Mouse (Mus musculus) liver, postnatal 0 days (tissue): ENCODE measurements at regions not wholly inside any gene's neighbourhood (a gene's known extent, or its start where the extent isn't known, plus 50 kb on each side); places are given as distances from the start of the nearest gene placed in this dataset.

Experiments
- ATAC-seq: fragments of 200-750 bp; cut with Nextera tagmentation; 2 replicates; pipeline ENCODE4 v1.8.0; 2017; ENCODE audit warnings: mild to moderate bottlenecking, moderate library complexity
- DNase-seq: peaks from one replicate; pipeline ENCODE4 v3.0.0-alpha.2; 2016
- H3K27ac ChIP-seq: fragments of 300-500 bp; sonication (generic); 2 replicates; pipeline ENCODE4 v1.5.1; 2014; ENCODE audit warnings: antibody characterized with exemption, moderate library complexity, mild to moderate bottlenecking, low read depth
- H3K27me3 ChIP-seq: fragments of 300-500 bp; sonication (generic); 2 replicates; pipeline ENCODE4 v1.6.1; 2014; ENCODE audit warnings: low read length, control low read depth, mixed read lengths; ENCODE audit not compliant: insufficient read depth
- H3K36me3 ChIP-seq: fragments of 300-500 bp; sonication (generic); replicated peaks from 2 replicates; pipeline ENCODE4 v1.6.1; 2014; ENCODE audit warnings: mild to moderate bottlenecking, control low read depth, low read length, moderate library complexity, mixed read lengths; ENCODE audit not compliant: insufficient read depth
- H3K4me1 ChIP-seq: fragments of 300-500 bp; sonication (generic); 2 replicates; pipeline ENCODE4 v1.6.1; 2014; ENCODE audit warnings: antibody characterized with exemption, mild to moderate bottlenecking, control low read depth; ENCODE audit not compliant: insufficient read depth
- H3K4me2 ChIP-seq: fragments of 300-500 bp; sonication (generic); 2 replicates; pipeline ENCODE4 v1.6.1; 2014; ENCODE audit warnings: low read depth, mild to moderate bottlenecking, low read length, moderate library complexity, mixed read lengths
- H3K4me3 ChIP-seq: fragments of 300-500 bp; sonication (generic); 2 replicates; pipeline ENCODE4 v1.5.1; 2014; ENCODE audit warnings: low read depth, low read length
- H3K9ac ChIP-seq: fragments of 300-500 bp; sonication (generic); replicated peaks from 2 replicates; pipeline ENCODE4 v1.6.1; 2014; ENCODE audit warnings: mild to moderate bottlenecking, moderate library complexity
- H3K9me3 ChIP-seq: fragments of 300-500 bp; sonication (generic); 2 replicates; pipeline ENCODE4 v1.6.1; 2016; ENCODE audit warnings: mild to moderate bottlenecking, control low read depth, low read length, mixed read lengths
- CTCF ChIP-seq: sonication (generic); IDR thresholded peaks from 2 replicates; pipeline ENCODE4 v1.5.1; 2016; ENCODE audit warnings: antibody characterized with exemption, low read depth
- EP300 ChIP-seq: IDR thresholded peaks from 2 replicates; pipeline ENCODE4 v1.6.1; 2016; ENCODE audit warnings: antibody characterized with exemption, low read depth, mild to moderate bottlenecking
- whole genome bisulfite sequencing: fragments of 180-500 bp; shearing (Covaris S2); extraction: QIAGEN DNeasy Blood & Tissue Kit; methylation state at CpG from one replicate; pipeline ENCODE4 v1.1.7; 2014; ENCODE audit not compliant: insufficient replicate concordance; 5-methylcytosine and 5-hydroxymethylcytosine counted together

DNA sequence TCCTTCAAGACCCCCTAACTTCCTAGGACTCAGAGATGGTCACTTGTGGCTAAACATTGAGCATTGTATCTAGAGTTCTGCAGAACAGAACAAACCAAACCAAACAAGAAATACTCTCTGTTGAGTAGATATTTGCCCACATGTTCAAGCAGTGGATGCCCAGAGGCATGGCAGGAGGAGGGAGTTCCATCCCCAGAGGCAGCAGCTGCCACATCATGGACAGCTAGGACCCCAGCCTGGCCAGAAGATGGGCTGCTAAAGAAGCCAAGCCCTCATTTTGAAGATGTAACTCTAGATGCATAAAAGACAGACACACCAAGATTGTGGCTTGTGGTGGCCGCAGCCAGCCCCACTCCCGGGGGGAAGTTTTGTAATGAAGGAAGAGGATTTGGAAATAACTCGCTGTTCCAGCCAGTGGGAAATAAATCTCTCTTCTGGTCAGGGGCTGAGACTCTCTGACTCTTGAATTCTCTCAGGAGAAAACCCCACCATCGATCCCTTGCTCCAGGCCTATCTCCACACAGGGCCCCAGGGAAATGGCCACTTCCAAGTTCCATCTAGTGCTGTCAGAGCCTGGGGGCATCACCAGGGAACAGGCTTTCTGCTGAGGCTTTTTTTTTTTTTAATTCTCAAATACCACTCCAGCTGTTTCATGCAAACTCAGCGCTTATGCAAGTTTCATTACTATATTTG is 174.9 kb downstream of the Sox9 start:
- ATAC-seq (no peak), DNase-seq (no peak)
- WGBS: 60% methylated on average over 5 of the region's 5 CpGs

DNA sequence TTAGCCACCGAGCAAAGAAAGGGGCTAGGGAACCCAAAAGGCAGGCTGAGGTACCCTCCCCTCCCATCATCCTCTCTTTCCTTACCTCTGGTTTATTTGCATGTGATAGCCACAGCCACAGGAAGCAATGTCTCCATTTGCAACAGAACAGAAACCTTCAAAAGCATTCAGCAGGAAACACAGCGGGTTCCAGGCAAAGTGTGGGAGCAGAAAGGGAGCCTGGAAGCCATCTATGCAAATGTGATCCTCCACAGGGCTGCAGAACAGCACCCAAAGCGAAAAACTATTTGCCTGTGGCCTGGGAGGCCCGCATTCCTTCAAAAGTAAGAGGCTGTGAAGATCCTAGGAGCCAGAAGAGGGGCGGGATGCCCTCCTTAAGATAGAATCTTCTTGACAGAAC is 177.6 kb downstream of the Sox9 start:
- no peaks in the 10 kb centered on the region for H3K27me3 ChIP-seq
- 15% methylated on average over 5 of the region's 5 CpGs for WGBS
- TF ChIP-seq CTCF (no peak), EP300 (no peak)

More for the DNA sequence above, 174.9 kb downstream of the Sox9 start:
- Histone ChIP-seq H3K27ac (no peak overlapping the region), H3K4me2 (no peak overlapping the region), H3K9me3 (no peaks in the 10 kb centered on the region), H3K4me1 (no peaks in the 10 kb centered on the region), H3K27me3 (no peaks in the 10 kb centered on the region), H3K9ac (no peak overlapping the region), H3K36me3 (no peaks in the 10 kb centered on the region), H3K4me3 (no peak overlapping the region)
- TF ChIP-seq CTCF (no peak), EP300 (no peak)

DNA sequence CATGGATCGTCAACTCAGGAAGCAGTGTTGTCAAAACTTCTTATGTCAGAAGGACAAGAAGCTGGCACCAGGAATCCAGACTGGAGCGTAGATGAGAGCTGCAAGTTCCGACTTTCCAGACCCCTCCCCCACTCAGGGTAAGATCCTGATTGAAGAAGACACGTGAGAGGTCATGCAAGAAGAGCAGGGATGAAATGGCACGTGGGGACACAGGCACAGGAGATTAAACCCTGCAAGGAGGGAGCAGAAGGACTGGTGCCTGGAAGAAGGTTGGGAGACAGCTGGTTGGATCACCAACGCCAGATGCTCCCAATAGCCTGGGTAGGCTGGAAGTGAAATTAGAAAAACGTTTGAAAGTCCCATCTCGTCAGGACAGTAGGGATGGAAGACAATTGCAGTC is 191.3 kb downstream of the Sox9 start:
- H3K9ac ChIP-seq: no peak overlapping the region
- DNase-seq: no peak
- no peak for TF ChIP-seq CTCF
- no peak for TF ChIP-seq EP300
- no peaks in the 10 kb centered on the region for H3K4me1 ChIP-seq
- H3K27ac ChIP-seq: no peak overlapping the region
- no peak overlapping the region for H3K4me3 ChIP-seq
- no peaks in the 10 kb centered on the region for H3K9me3 ChIP-seq
- 0 out of 2 replicates have a peak, but pooled peaks cover 6% of the 10 kb centered on the region for H3K27me3 ChIP-seq
- H3K36me3 ChIP-seq: no peaks in the 10 kb centered on the region
- 56% methylated on average over 8 of the region's 8 CpGs for WGBS
- no peak overlapping the region for H3K4me2 ChIP-seq
- ATAC-seq: no peak

More for the DNA sequence above, 177.6 kb downstream of the Sox9 start:
- DNase-seq (no peak), ATAC-seq (no peak)
- Histone ChIP-seq H3K4me2 (no peak overlapping the region), H3K4me1 (no peaks in the 10 kb centered on the region), H3K9ac (no peak overlapping the region), H3K36me3 (no peaks in the 10 kb centered on the region), H3K27ac (no peak overlapping the region), H3K9me3 (no peaks in the 10 kb centered on the region), H3K4me3 (no peak overlapping the region)

DNA sequence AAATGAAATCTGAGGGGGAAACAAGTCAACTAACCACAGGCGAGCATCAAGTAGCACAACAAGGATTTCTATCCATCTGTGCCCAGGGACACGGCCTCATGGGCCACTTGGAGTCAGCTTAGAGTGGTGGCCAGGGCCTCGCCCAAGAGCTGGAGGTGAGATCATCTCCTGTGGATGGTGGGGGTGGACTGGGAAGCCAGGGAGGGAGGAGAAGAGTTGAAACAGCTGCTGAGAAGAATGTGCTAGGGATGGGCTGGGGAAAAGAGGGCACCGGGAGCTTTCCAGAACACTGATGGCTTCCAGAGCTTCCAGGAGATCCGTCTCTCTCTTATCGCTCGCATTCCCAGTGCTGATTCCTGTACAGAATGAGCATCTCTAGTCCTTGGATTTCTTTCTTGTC is 192.9 kb downstream of the Sox9 start:
- Histone ChIP-seq H3K36me3 (no peaks in the 10 kb centered on the region), H3K4me2 (no peak overlapping the region), H3K9me3 (no peaks in the 10 kb centered on the region), H3K4me1 (no peaks in the 10 kb centered on the region; the same call in 1 of the 2 replicates), H3K9ac (no peak overlapping the region), H3K27ac (no peak overlapping the region), H3K4me3 (no peak overlapping the region), H3K27me3 (0 out of 2 replicates have a peak, but pooled peaks cover 6% of the 10 kb centered on the region)
- 83% methylated on average over 7 of the region's 7 CpGs for WGBS
- no peak for ATAC-seq
- no peak for TF ChIP-seq EP300
- TF ChIP-seq CTCF: no peak
- no peak for DNase-seq

DNA sequence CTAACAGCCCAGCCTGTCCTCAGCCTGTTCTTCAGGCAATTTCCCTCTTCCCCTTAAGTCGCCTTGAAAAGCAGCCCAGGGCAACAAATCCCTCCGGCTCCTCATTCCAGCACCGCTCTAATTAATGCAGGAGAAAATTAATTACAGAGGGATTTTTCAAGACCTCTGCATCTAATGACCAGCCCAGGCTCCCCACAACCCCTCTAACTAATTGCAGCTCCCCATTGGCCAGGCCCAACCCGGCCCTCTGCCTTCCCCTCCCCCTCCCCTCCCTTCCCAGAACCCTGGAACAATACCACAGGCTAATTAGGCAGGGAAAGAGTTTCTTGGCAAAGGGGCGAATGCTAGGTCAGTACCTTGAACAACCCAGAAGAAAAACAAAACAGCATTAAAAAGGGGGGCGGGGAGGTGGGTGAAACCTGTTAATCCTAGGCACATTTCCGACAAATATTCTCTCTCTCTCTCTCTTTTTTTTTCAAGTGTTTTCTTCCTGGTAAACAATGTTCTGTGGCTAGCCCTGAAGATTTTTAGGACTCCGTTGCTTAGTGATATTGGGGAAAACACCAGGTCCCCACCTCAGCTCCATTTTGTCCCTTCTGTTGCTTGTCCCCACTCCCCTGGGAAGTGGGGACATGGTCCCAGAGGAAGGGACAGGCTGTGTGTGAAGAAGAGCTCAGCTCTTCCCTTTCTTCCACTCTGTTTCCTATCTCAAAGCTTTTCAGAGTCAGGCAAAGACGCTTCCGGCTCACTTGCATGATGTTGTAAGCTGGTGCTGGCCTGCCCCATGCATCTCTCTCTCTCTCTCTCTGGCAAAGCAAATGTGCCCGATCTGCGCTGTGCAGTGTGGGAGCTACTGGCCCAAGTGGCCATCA is 195.1 kb downstream of the Sox9 start:
- Histone ChIP-seq H3K27me3 (0 out of 2 replicates have a peak, but pooled peaks cover 5% of the 10 kb centered on the region), H3K9me3 (no peaks in the 10 kb centered on the region), H3K4me1 (no peaks in the 10 kb centered on the region; the same call in 1 of the 2 replicates), H3K4me2 (no peak overlapping the region), H3K4me3 (no peak overlapping the region), H3K27ac (no peak overlapping the region), H3K36me3 (no peaks in the 10 kb centered on the region), H3K9ac (no peak overlapping the region)
- no peak for DNase-seq
- no peak for ATAC-seq
- TF ChIP-seq CTCF: no peak
- WGBS: 31% methylated on average over 12 of the region's 12 CpGs

DNA sequence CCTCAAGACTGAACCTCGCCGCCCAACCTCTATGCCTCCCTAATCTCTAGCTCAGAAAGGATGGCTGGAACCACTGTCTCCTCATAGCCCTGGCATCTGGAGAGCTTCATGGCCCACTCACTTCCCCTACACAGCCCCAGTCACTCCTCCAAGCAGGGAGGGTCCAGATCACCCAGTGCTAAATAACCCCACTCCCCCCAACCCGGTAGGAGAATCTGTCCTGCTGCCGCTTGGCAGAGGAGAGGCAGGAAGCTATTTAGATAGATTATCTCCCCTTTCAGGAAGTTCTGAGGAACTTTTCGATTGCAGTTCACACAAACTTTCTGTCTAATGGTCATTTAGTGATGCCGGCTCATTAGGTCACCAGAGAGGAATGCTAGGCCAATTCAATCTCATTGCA is 196.9 kb downstream of the Sox9 start:
- 29% methylated on average over 6 of the region's 6 CpGs for WGBS
- Histone ChIP-seq H3K27me3 (0 out of 2 replicates have a peak, but pooled peaks cover 3% of the 10 kb centered on the region), H3K4me2 (no peak overlapping the region), H3K4me1 (no peaks in the 10 kb centered on the region; the same call in 1 of the 2 replicates), H3K9me3 (no peaks in the 10 kb centered on the region), H3K4me3 (no peak overlapping the region), H3K9ac (no peak overlapping the region), H3K36me3 (no peaks in the 10 kb centered on the region), H3K27ac (no peak overlapping the region)
- ATAC-seq (no peak), DNase-seq (no peak)
- no peak for TF ChIP-seq CTCF
